Mouse (Mus musculus) layer of hippocampus, adult 2 months (tissue): Measurements from ENCODE around the gene Cnot4. TPM values are rescaled to one million over a fixed set of nuclear protein-coding genes. Genes with fewer than 3 reads are reported as not detected.

ENCODE experiments used
- DNase-seq, 2 experiments: peaks; one replicate each; pipeline ENCODE4 v3.0.0; 2022; ENCODE audit warnings: low spot score in 2 of 2
- H3K27ac ChIP-seq: fragments of 200-600 bp; 2 replicates; pipeline ENCODE4 v1.8.1; 2022
- H3K4me3 ChIP-seq: fragments of 200-600 bp; 2 replicates; pipeline ENCODE4 v1.8.1; 2022; ENCODE audit warnings: mild to moderate bottlenecking
- CTCF ChIP-seq: fragments of 200-600 bp; conservative IDR thresholded peaks from 2 replicates; pipeline ENCODE4 v1.8.1; 2022; ENCODE audit warnings: antibody characterized with exemption, mild to moderate bottlenecking, moderate library complexity
- total RNA-seq, 2 experiments: library from RNA; stranded (reverse); gene quantifications; 2 replicates each; pipeline ENCODE4 v1.2.3; 2021

Cnot4 gene
- total RNA-seq, 2 experiments from 2014 or later: 46.5 to 49.0 TPM

GRCm38 (mm10) chr6:35027257-35027656, 106.3 kb downstream of the Cnot4 start:
- DNase-seq: no peak
- H3K4me3 ChIP-seq: no peak overlapping the region
- no peak for TF ChIP-seq CTCF
- no peak overlapping the region for H3K27ac ChIP-seq

GRCm38 (mm10) chr6:35016624-35017023, 116.9 kb downstream of the Cnot4 start:
- DNase-seq: no peak
- Histone ChIP-seq H3K4me3 (no peak overlapping the region), H3K27ac (no peak overlapping the region)
- TF ChIP-seq CTCF: no peak

- H3K27ac ChIP-seq: 0 out of 2 replicates have a peak overlapping the region, but pooled peaks have one; percentile 15
These were observed 121.6 kb downstream of the Cnot4 start for GRCm38 (mm10) chr6:35011953-35012352.

GRCm38 (mm10) chr6:35010705-35011104, 122.8 kb downstream of the Cnot4 start:
- peak; percentile 46 for TF ChIP-seq CTCF
- no peak overlapping the region for H3K4me3 ChIP-seq
- no peak for DNase-seq
- H3K27ac ChIP-seq: no peak overlapping the region

More at GRCm38 (mm10) chr6:35011953-35012352, 121.6 kb downstream of the Cnot4 start:
- H3K4me3 ChIP-seq: no peak overlapping the region
- no peak for TF ChIP-seq CTCF
- no peak for DNase-seq

GRCm38 (mm10) chr6:35002261-35002669, 131.3 kb downstream of the Cnot4 start:
- no peak for TF ChIP-seq CTCF
- DNase-seq: peak; percentile 73 to 90
- peak overlapping the region; percentile 80 for H3K27ac ChIP-seq
- peak overlapping the region; percentile 43 for H3K4me3 ChIP-seq

- Histone ChIP-seq H3K4me3 (no peak overlapping the region), H3K27ac (peak overlapping the region; percentile 71)
- DNase-seq: peak; percentile 65 to 73
- TF ChIP-seq CTCF: peak; percentile 81
These were observed 134.4 kb downstream of the Cnot4 start for GRCm38 (mm10) chr6:34999101-34999500.

- peak overlapping the region; percentile 69 for H3K27ac ChIP-seq
- H3K4me3 ChIP-seq: no peak overlapping the region
- DNase-seq: no peak
- TF ChIP-seq CTCF: no peak
These were observed 137.0 kb downstream of the Cnot4 start for GRCm38 (mm10) chr6:34996496-34996895.

- H3K27ac ChIP-seq: no peak overlapping the region
- peak; percentile 95 for TF ChIP-seq CTCF
- H3K4me3 ChIP-seq: peak overlapping the region; percentile 24
- DNase-seq: peak; percentile 56 to 82
These were observed 138.3 kb downstream of the Cnot4 start for GRCm38 (mm10) chr6:34995265-34995681.

- DNase-seq: no peak
- TF ChIP-seq CTCF: no peak
- Histone ChIP-seq H3K4me3 (no peak overlapping the region), H3K27ac (no peak overlapping the region)
These were observed 138.8 kb downstream of the Cnot4 start for GRCm38 (mm10) chr6:34994692-34995091.

- no peak for TF ChIP-seq CTCF
- no peak for DNase-seq
- Histone ChIP-seq H3K4me3 (no peak overlapping the region), H3K27ac (no peak overlapping the region)
These were observed 144.3 kb downstream of the Cnot4 start for GRCm38 (mm10) chr6:34989263-34989662.

- TF ChIP-seq CTCF: no peak
- H3K27ac ChIP-seq: no peak within 1 kb of the TSS
- no peak for DNase-seq
- no peak within 1 kb of the TSS for H3K4me3 ChIP-seq
These were observed 145.3 kb downstream of the Cnot4 start, which contains the start of gene Slc23a4 for GRCm38 (mm10) chr6:34988081-34988761. Slc23a4 (minus strand) TSS chr6:34988404.

GRCm38 (mm10) chr6:34987085-34987645, 146.4 kb downstream of the Cnot4 start:
- no peak overlapping the region for H3K4me3 ChIP-seq
- no peak for DNase-seq
- H3K27ac ChIP-seq: no peak overlapping the region
- TF ChIP-seq CTCF: no peak

GRCm38 (mm10) chr6:34980661-34981060, 152.9 kb downstream of the Cnot4 start:
- Histone ChIP-seq H3K4me3 (no peak overlapping the region), H3K27ac (no peak overlapping the region)
- DNase-seq: no peak
- no peak; the same call in 1 of the 2 replicates for TF ChIP-seq CTCF

- no peak for DNase-seq
- TF ChIP-seq CTCF: no peak
- Histone ChIP-seq H3K27ac (no peak overlapping the region), H3K4me3 (no peak overlapping the region)
These were observed 154.2 kb downstream of the Cnot4 start for GRCm38 (mm10) chr6:34979291-34979690.

Other genes with a start within 250 kb of the Cnot4 start
- 10 to 100 TPM; 34.9 to 37.9 TPM for gene Wdr91, start 222.8 kb downstream of the Cnot4 start, total RNA-seq
- gene Stra8, start 213.6 kb downstream of the Cnot4 start, total RNA-seq: not detected
- gene Slc23a4, start 145.3 kb downstream of the Cnot4 start, total RNA-seq: 1 to 10 TPM in 1 of 2 experiments, under 1 TPM in 1; 0.88 to 1.2 TPM
- 10 to 100 TPM; 27.8 to 32.1 TPM for gene Nup205, start 43.7 kb upstream of the Cnot4 start, total RNA-seq
- gene Slc13a4, start 174.4 kb upstream of the Cnot4 start, total RNA-seq: 1 to 10 TPM; 4.0 to 6.2 TPM
- gene Fam180a, start 192.4 kb upstream of the Cnot4 start, total RNA-seq: under 1 TPM; 0.38 to 0.44 TPM